Mouse (Mus musculus): ENCODE measurements around the gene Syn3.

DNA sequence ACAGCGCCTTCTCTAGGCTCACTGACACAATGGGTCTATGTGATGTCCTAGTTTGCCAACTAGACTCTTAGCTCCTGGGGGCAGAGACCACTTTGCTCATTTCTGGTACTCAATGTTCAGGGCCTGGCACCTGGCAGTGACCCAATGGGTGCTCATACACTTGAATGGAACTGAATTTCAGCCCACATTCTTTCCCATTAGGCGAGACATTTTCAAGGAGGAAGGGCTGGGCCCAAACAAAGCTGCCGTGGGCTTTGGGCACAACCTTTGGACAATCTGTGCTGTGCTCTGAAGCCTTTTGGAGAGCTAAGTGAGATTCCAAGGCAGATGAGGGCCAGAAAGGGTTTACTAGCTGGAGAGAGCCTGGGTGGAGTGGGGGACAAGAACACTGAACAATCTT, 239.7 kb downstream of the Syn3 start:
- no peak for TF ChIP-seq POLR2A (IDR thresholded peaks at IDR 0.05; ENCODE audit: low read depth, low read length)
- TF ChIP-seq CTCF (conservative IDR thresholded peaks at IDR 0.05; ENCODE audit: insufficient read depth, insufficient read length, low read depth, low read length): no peak
